Mouse (Mus musculus): Measurements from ENCODE around the gene Cyp2c39.
"Not testable (repeated sequence)": the region's sequence is repeated elsewhere in the genome, so short reads cannot be mapped to it uniquely, and the experiment has no call there.

Cyp2c39 gene

DNA sequence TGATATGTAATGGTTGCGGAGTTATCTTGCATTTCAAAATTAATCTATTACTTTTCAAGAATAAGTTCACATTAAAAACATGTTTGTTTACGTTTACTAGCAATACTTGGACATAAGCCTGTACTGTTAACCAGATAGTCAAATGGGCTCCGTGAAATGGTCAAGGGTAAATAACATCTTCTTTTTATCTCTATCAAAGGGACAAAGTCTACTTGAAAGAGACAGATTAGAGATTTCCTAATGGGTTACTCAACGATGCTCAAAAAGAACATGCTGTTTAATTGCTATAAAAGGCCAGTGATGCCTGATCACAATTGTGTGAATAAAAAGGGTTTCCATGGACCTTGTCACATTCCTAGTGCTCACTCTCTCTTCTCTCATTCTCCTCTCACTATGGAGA is at the start of gene Cyp2c39:
Gene Cyp2c39, plus strand, starts transcription at position 329 of the 400 bp plus-strand sequence.
- in situ Hi-C loops (cut with MboI, MseI): no loop called here

DNA sequence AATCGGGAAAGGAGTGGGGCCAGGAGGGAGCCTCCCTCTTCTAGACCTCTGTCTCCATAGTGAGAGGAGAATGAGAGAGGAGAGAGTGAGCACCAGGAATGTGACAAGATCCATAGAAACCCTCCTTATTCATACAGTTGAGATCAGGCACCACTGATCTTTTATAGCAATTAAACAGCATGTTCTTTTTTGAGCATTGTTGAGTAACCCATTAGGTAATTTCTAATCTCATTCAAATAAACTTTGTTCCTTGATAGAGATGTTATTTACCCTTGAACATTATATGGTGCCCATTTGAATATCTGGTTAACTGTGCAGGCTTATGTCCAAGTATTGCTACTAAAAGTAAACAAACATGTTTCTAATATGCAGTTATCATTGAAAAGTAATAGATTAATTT is 47.7 kb upstream of the Cyp2c39 start, which contains the start of gene Cyp2c38:
Gene Cyp2c38, minus strand, starts transcription at position 135 of the 400 bp plus-strand sequence.
- in situ Hi-C loops (cut with MboI, MseI): no loop called here

DNA sequence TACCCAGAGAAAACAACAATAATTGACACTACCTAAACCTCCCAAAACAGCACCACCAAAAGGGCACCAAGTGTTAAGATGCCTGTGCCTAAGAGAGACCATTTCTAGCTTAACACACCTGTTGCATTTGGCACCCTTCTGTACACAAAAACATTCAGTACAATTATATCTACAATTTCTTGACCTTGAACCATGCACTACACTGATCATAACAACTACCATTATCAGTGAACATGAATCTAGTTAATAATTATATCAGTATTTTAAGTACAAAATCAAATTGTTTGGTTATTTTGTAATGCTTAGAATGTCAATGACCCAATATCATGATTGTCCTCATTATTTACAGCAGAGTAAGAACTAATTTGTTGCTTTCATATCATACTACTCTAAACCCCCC is 46.7 kb upstream of the Cyp2c39 start:
- in situ Hi-C loops (cut with MboI, MseI): no loop called here

- in situ Hi-C loops (cut with MboI, MseI): not testable (repeated sequence)
Measured at GRCm38 (mm10) chr19:39483961-39484360, 26.7 kb upstream of the Cyp2c39 start.

- in situ Hi-C loops (cut with MboI, MseI): no loop called here
Measured at GRCm38 (mm10) chr19:39506341-39506740, 4.3 kb upstream of the Cyp2c39 start.

DNA sequence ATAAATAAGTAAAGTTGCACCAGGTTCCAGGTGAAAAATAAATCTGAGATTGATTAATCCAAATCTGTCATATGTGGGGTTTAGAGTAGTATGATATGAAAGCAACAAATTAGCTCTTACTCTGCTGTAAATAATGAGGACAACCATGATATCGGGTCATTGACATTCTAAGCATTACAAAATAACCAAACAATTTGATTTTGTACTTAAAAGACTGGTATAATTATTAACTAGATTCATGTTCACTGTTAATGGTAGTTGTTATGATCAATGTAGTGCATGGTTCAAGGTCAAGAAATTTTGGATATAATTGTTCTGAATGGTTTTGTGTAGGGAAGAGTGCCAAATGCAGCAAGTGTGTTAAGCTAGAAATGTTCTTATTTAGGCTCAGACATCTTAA is 1.1 kb upstream of the Cyp2c39 start:
- in situ Hi-C loops (cut with MboI, MseI): no loop called here
